Mouse (Mus musculus) olfactory bulb, adult 2 months (tissue): ENCODE data around the gene Olfr170.
"Not testable (repeated sequence)": the region's sequence is repeated elsewhere in the genome, so short reads cannot be mapped to it uniquely, and the experiment has no call there.

Experiments
- CTCF ChIP-seq: fragments of 200-500 bp; IDR thresholded peaks from 2 replicates; pipeline ENCODE4 v1.5.1; 2012; ENCODE audit warnings: low read depth, mild to moderate bottlenecking, low read length, moderate library complexity; ENCODE audit not compliant: insufficient read depth
- POLR2A ChIP-seq: fragments of 200-500 bp; IDR thresholded peaks from 2 replicates; pipeline ENCODE4 v1.6.1; 2012; ENCODE audit warnings: mild to moderate bottlenecking, low read depth, low read length, moderate library complexity; ENCODE audit not compliant: insufficient read depth

DNA sequence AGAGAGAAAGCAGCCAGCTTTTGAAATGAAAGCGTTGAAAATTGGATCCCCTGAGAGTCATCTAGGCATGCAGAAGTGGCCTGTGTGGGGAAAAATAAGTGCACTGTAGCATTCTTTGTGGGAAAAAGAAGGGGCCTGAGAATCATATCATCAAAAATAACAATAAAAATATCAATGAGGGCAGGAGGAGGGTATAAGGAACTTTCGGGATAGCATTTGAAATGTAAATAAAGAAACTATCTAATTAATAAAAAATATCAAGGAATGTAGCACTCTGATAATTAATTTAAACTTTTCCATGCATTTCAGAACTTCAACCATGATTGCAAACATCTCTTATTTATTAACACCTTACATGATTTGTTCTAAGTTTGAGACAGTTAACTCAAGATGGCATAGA, at the start of gene Olfr170:
- not testable (repeated sequence) for TF ChIP-seq POLR2A, CTCF
